Mouse (Mus musculus): ENCODE results near the gene 1700122O11Rik.

DNA sequence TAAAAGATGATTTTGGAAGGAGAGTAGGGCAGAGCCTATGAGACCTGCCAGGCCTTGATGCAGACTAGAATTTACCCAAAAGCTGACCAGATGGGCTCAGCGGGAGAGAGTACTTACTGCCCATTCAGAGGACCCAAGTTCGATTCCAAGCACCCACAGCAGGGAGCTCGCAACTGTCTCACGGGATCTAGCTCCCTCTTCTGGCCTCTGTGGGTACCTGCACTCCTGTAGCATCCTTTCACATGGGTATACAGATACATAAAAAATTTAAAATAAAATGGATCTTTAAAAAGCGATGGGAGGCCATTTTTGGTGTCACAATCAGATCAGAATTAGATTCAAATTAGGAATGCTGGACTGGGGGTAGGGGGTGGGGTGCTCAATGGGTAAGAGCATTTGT lies 11.1 kb downstream of the 1700122O11Rik start:
- TF ChIP-seq CTCF (IDR thresholded peaks at IDR 0.05; ENCODE audit: low read depth, low read length): no peak
- no peak for TF ChIP-seq POLR2AphosphoS5 (IDR thresholded peaks at IDR 0.05; ENCODE audit: insufficient replicate concordance, low read depth, low read length)
- no peak for TF ChIP-seq GATA1 (IDR thresholded peaks at IDR 0.05; ENCODE audit: borderline replicate concordance, low read length)
- TF ChIP-seq TAL1 (conservative IDR thresholded peaks at IDR 0.05; ENCODE audit: low read depth, low read length): no peak
- no peak for TF ChIP-seq GATA2 (IDR thresholded peaks at IDR 0.05; ENCODE audit: borderline replicate concordance, low read depth, low read length)
